Mouse (Mus musculus) liver, adult 2 months (tissue): ENCODE data around the gene Sebox. TPM values are rescaled to one million over a fixed set of nuclear protein-coding genes. Genes with fewer than 3 reads are reported as not detected.
"Not testable (repeated sequence)": the region's sequence is repeated elsewhere in the genome, so short reads cannot be mapped to it uniquely, and the experiment has no call there.

ENCODE experiments used
- DNase-seq: peaks from one replicate; pipeline ENCODE4 v3.0.0-alpha.2; 2011; ENCODE audit warnings: low read depth, low spot score; ENCODE audit errors: extremely low read depth
- H3K27ac ChIP-seq: fragments of 200-500 bp; replicated peaks from 2 replicates; pipeline ENCODE4 v1.5.1; 2012; ENCODE audit warnings: low read depth, mild to moderate bottlenecking, control low read depth, inconsistent platforms, low read length; ENCODE audit not compliant: insufficient read depth
- H3K27me3 ChIP-seq: fragments of 200-500 bp; 2 replicates; pipeline ENCODE4 v1.6.1; 2012; ENCODE audit warnings: mild to moderate bottlenecking, moderate library complexity, low read length, inconsistent platforms; ENCODE audit not compliant: control insufficient read depth, insufficient read depth
- H3K36me3 ChIP-seq: fragments of 200-500 bp; 2 replicates; pipeline ENCODE4 v1.6.1; 2012; ENCODE audit warnings: low read length, inconsistent platforms; ENCODE audit not compliant: control insufficient read depth, insufficient read depth
- H3K4me1 ChIP-seq: fragments of 200-500 bp; 2 replicates; pipeline ENCODE4 v1.6.1; 2011; ENCODE audit warnings: low read length; ENCODE audit not compliant: control insufficient read depth, insufficient read depth
- H3K4me3 ChIP-seq: fragments of 200-500 bp; 2 replicates; pipeline ENCODE4 v1.5.1; 2011; ENCODE audit warnings: low read depth, mild to moderate bottlenecking, control low read depth, low read length, moderate library complexity; ENCODE audit not compliant: insufficient read depth
- H3K79me2 ChIP-seq: fragments of 200-500 bp; 2 replicates; pipeline ENCODE4 v1.6.1; 2012; ENCODE audit warnings: inconsistent platforms, mild to moderate bottlenecking, low read length, moderate library complexity; ENCODE audit not compliant: control insufficient read depth, insufficient read depth
- H3K9ac ChIP-seq: fragments of 200-500 bp; 2 replicates; pipeline ENCODE4 v1.6.1; 2012; ENCODE audit warnings: low read depth, mild to moderate bottlenecking, control low read depth, inconsistent platforms, low read length
- CTCF ChIP-seq: fragments of 200-500 bp; IDR thresholded peaks from 2 replicates; pipeline ENCODE4 v1.5.1; 2011; ENCODE audit warnings: low read depth, low read length, control low read depth
- POLR2A ChIP-seq: fragments of 200-500 bp; IDR thresholded peaks from 2 replicates; pipeline ENCODE4 v1.6.1; 2011; ENCODE audit warnings: low read length, control low read depth; ENCODE audit not compliant: insufficient read depth; ENCODE audit errors: extremely low read depth
- WGBS: fragments of 180-500 bp; shearing (Covaris S2); methylation state at CpG from one replicate; pipeline ENCODE4 v1.1.7; 2018; 5-methylcytosine and 5-hydroxymethylcytosine counted together
- polyA plus RNA-seq: library from polyadenylated mRNA; depleted of rRNA; stranded (reverse); fragments of >200 nt; gene quantifications from 2 replicates; pipeline ENCODE4 v1.2.3, GENCODE M21; 2012
- total RNA-seq: library from RNA; depleted of rRNA; stranded (reverse); fragments of >200 nt; gene quantifications from 2 replicates; pipeline ENCODE4 v1.2.3, GENCODE M21; 2014

Sebox gene
- total and polyA plus RNA-seq, 2 experiments = 0.37 to 0.91 TPM

DNA sequence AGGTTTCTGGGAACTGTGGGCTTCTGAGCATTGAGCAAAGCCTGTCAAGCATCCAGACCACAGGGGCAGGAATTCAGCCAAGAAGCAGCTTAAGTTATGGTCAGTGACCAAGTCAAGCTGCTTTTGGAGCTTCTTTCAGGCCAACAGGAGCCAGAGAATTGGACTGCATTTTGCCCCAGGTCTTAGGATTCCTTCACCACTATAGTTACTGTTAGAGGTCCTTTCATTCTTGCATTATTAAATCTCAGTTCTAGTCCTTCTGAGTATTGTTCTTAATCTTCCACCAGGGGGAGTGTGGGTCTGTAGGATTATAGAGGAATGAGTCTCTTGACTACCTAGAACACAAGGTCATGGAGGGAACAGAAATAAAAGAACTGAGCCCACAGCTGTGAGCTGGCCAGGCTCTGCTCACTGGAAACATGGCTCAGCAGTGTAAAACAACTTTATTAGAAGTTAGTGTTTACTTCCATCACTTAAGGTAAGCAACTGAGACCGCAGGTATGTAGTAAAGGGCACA lies 19.3 kb downstream of the Sebox start:
- DNase-seq = no peak
- peak; percentile 36; the same call in 1 of the 2 replicates for TF ChIP-seq CTCF
- TF ChIP-seq POLR2A = no peak
- peaks cover 68% of the 10 kb centered on the region for H3K36me3 ChIP-seq
- H3K27me3 ChIP-seq = no peaks in the 10 kb centered on the region
- no peaks in the 10 kb centered on the region for H3K79me2 ChIP-seq
- no peak overlapping the region for H3K27ac ChIP-seq
- H3K4me1 ChIP-seq = no peaks in the 10 kb centered on the region
- 77% methylated on average over 1 of the region's 1 CpGs for WGBS
- H3K9ac ChIP-seq = no peak overlapping the region
- H3K4me3 ChIP-seq = no peak overlapping the region

DNA sequence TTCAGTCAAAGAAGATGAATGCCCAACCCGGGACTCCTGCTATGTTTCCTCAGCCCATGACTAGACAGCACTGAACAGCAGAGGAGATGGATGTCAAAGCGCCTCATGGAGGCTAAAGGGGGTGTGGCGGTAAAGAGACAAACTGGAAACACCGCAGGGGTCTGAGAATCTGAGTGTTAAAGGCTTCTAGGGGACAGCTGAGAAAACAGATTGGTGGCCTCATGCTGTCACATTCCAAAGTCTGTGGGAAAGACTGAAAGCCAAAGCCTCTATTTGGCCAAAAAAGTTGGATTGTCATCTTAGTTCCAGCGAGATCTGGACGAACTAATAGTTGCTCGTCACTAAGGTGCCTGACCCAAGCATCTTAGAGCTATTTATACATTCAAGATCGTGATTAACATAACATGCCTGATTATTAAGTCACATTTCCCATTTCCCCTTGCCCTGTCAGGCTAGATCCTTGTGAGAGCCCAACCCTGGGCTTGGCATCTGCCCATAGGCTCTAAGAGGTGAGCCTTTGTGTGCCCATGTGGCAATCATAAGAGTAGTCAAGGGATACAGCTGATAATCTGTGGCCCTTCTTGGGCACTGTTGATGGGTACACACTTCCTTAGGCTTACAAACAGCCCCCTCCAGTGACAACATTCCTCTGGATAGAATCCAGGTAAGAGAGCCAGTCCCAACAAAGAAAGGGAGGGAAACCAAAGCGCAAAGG lies 20.2 kb downstream of the Sebox start:
- Histone ChIP-seq H3K27me3 (no peaks in the 10 kb centered on the region), H3K27ac (no peak overlapping the region), H3K4me3 (no peak overlapping the region), H3K9ac (no peak overlapping the region), H3K4me1 (no peaks in the 10 kb centered on the region), H3K79me2 (no peaks in the 10 kb centered on the region), H3K36me3 (peaks cover 62% of the 10 kb centered on the region)
- WGBS = 76% methylated on average over 9 of the region's 9 CpGs
- no peak for DNase-seq
- TF ChIP-seq POLR2A (no peak), CTCF (no peak)

DNA sequence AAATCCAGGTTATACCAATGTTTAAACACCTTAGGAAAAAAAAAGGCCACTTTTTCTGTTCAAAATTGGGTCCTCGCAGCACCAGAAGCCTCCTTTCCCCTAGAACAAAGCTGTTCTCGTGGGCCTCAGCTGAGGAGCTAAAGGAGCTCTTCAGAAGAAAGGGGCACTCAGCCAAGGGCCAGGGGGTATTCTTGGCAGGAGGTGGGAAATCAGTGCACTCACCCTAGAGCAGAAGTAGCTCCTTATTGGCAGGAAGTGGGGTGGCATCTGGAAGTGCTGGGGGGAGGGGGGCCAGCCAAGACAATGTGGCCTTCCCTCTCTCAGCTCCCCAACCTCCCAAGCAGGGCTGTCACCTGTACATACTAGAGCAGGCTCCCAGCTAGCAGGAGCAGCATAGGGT lies 21.6 kb downstream of the Sebox start:
- WGBS = 88% methylated on average over 2 of the region's 2 CpGs
- no peak overlapping the region for H3K4me3 ChIP-seq
- H3K27ac ChIP-seq = no peak overlapping the region
- H3K36me3 ChIP-seq = peaks cover 61% of the 10 kb centered on the region
- no peaks in the 10 kb centered on the region for H3K4me1 ChIP-seq
- no peak overlapping the region for H3K9ac ChIP-seq
- no peak for DNase-seq
- H3K27me3 ChIP-seq = no peaks in the 10 kb centered on the region
- H3K79me2 ChIP-seq = 0 out of 2 replicates have a peak, but pooled peaks cover 4% of the 10 kb centered on the region
- TF ChIP-seq POLR2A (no peak), CTCF (no peak)

DNA sequence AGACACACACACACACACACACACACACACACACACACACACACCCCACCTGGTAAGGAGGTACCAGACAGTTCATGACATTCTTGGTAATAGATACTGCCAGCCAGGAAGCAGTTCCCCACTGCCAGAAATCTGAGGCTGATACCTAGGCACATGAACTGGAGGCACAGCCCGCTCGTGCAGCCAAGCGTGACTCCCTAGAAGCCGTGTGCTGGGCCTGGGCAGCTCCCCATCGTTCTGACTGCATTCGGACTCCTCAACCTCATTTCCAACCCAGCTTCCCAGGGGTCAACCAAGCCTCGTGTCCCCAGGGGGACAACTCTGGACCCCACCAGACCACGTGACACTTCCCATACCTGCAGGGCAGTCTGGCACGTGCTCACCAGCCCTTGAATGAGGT lies 25.5 kb downstream of the Sebox start:
- Histone ChIP-seq H3K27me3 (no peaks in the 10 kb centered on the region), H3K36me3 (peaks cover 30% of the 10 kb centered on the region), H3K79me2 (peaks cover 12% of the 10 kb centered on the region; the same call in 1 of the 2 replicates), H3K9ac (no peak overlapping the region), H3K4me3 (no peak overlapping the region), H3K4me1 (no peaks in the 10 kb centered on the region), H3K27ac (no peak overlapping the region)
- WGBS = 95% methylated on average over 9 of the region's 9 CpGs
- TF ChIP-seq POLR2A (no peak), CTCF (no peak)
- no peak for DNase-seq

DNA sequence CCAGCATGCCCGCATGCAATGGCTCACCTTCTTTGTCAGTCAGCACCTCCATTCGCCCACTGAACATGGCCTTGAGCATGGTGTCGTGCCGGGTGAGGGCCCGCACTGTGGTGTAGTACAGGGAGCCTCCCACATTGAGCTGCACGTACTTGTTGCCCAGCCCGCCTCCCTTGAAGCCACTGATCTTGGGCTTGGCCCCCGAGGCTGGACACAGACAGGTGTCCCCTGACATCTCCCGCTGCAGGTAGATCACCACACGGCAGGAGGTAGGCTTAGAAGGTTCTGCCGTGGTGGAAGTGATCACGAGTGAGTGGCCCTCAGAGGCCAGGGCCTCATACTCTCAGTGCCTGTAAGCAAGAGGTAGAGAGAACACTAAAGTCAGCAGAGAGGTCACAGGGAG lies 26.8 kb downstream of the Sebox start:
- TF ChIP-seq POLR2A = no peak
- no peak for TF ChIP-seq CTCF
- Histone ChIP-seq H3K27ac (peak overlapping the region; percentile 87), H3K4me3 (no peak overlapping the region), H3K36me3 (peaks cover 19% of the 10 kb centered on the region; the same call in 1 of the 2 replicates), H3K9ac (no peak overlapping the region), H3K27me3 (no peaks in the 10 kb centered on the region), H3K79me2 (peaks cover 12% of the 10 kb centered on the region; the same call in 1 of the 2 replicates), H3K4me1 (no peaks in the 10 kb centered on the region)
- WGBS = 82% methylated on average over 12 of the region's 12 CpGs
- DNase-seq = no peak

DNA sequence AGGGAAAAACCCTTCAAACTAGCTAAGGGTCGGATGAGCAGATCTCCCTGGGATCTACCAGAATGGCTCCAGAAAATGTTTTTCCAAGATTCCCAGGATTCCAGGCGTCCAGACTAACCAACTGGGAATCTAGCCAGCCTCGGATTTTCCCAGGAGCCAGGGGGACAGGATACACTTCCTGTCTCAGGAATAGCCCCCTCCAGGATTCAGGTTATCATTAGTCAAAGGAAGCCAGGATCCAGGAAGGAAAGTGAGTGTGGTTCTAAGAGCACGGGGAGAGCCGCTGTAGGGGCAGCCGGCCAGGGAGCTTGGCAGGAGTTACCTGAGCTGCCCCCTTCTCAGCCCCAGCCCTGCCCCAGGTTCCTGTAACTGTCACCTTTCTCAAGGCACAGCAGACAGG lies 27.8 kb downstream of the Sebox start:
- H3K36me3 ChIP-seq = peaks cover 10% of the 10 kb centered on the region; the same call in 1 of the 2 replicates
- peaks cover 3% of the 10 kb centered on the region; the same call in 1 of the 2 replicates for H3K4me1 ChIP-seq
- peak overlapping the region; percentile 87 for H3K27ac ChIP-seq
- peak overlapping the region; percentile 37; the same call in 1 of the 2 replicates for H3K9ac ChIP-seq
- no peaks in the 10 kb centered on the region for H3K27me3 ChIP-seq
- no peak for DNase-seq
- whole genome bisulfite sequencing = 72% methylated on average over 6 of the region's 6 CpGs
- TF ChIP-seq CTCF = no peak
- TF ChIP-seq POLR2A = no peak
- H3K79me2 ChIP-seq = peaks cover 12% of the 10 kb centered on the region; the same call in 1 of the 2 replicates
- peak overlapping the region; percentile 8; the same call in 1 of the 2 replicates for H3K4me3 ChIP-seq

DNA sequence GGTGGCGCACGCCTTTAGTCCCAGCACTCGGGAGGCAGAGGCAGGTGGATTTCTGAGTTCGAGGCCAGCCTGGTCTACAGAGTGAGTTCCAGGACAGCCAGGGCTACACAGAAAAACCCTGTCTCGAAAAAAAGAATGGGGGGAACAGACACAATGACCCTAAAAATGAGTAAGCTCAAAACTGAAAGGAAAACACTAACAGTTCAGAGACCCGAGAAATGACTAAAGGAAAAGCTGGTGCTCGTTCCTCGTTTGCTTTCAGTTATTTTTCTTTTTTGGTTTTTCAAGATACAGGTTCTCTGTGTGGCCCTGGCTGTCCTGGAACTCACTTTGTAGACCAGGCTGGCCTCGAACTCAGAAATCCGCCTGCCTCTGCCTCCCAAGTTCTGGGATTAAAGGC lies 28.3 kb downstream of the Sebox start:
- 82% methylated on average over 10 of the region's 10 CpGs for WGBS
- not testable (repeated sequence) for H3K4me3 ChIP-seq, DNase-seq, H3K27me3 ChIP-seq, H3K4me1 ChIP-seq, H3K9ac ChIP-seq
- Histone ChIP-seq H3K27ac (peak overlapping the region; percentile 58; the same call in 1 of the 2 replicates), H3K79me2 (peaks cover 12% of the 10 kb centered on the region; the same call in 1 of the 2 replicates), H3K36me3 (peaks cover 10% of the 10 kb centered on the region; the same call in 1 of the 2 replicates)
